Mouse (Mus musculus) forebrain, embryonic 10.5 days (tissue): ENCODE data around the gene Mapk11. TPM values are rescaled to one million over a fixed set of nuclear protein-coding genes. Genes with fewer than 3 reads are reported as not detected.

Source experiments
- DNase-seq: peaks from one replicate; pipeline ENCODE4 v3.0.0-alpha.2; 2017; ENCODE audit warnings: low spot score; ENCODE audit errors: extremely low spot score
- H3K27ac ChIP-seq: fragments of 300-500 bp; sonication (generic); 2 replicates; pipeline ENCODE4 v1.5.1; 2016; ENCODE audit warnings: mild to moderate bottlenecking
- H3K27me3 ChIP-seq: fragments of 300-500 bp; sonication (generic); 2 replicates; pipeline ENCODE4 v1.6.1; 2016; ENCODE audit warnings: mild to moderate bottlenecking; ENCODE audit not compliant: poor library complexity, severe bottlenecking
- H3K36me3 ChIP-seq: fragments of 300-500 bp; sonication (generic); replicated peaks from 2 replicates; pipeline ENCODE4 v1.6.1; 2016; ENCODE audit warnings: mild to moderate bottlenecking, moderate library complexity
- H3K4me1 ChIP-seq: fragments of 300-500 bp; sonication (generic); 2 replicates; pipeline ENCODE4 v1.6.1; 2016
- H3K4me3 ChIP-seq: fragments of 300-500 bp; sonication (generic); 2 replicates; pipeline ENCODE4 v1.5.1; 2016; ENCODE audit warnings: mild to moderate bottlenecking, moderate library complexity
- H3K9me3 ChIP-seq: fragments of 300-500 bp; sonication (generic); 2 replicates; pipeline ENCODE4 v1.6.1; 2016; ENCODE audit warnings: mild to moderate bottlenecking, moderate library complexity
- WGBS: fragments of 180-500 bp; shearing (Covaris S2); methylation state at CpG from one replicate; pipeline ENCODE4 v1.1.7; 2016; 5-methylcytosine and 5-hydroxymethylcytosine counted together
- polyA plus RNA-seq: library from polyadenylated mRNA; unstranded; fragments of >200 nt; fragmentation: Nextera tagmentation; extraction: Ambion mirVana; gene quantifications from 2 replicates; pipeline ENCODE4 v1.2.1, GENCODE M21; 2016

Gene Mapk11
- polyA plus RNA-seq = 35.7 and 36.3 TPM in 2 replicates

- under 1% methylated on average over 59 of the region's 61 CpGs for WGBS
- Histone ChIP-seq H3K36me3 (peaks cover 30% of the 10 kb centered on the region), H3K27ac (peak within 1 kb of the TSS; percentile 96), H3K4me3 (peak within 1 kb of the TSS; percentile 84), H3K9me3 (no peaks in the 10 kb centered on the region), H3K27me3 (peaks cover 47% of the 10 kb centered on the region), H3K4me1 (peaks cover 83% of the 10 kb centered on the region)
- peak; percentile 65 for DNase-seq
Measured at GRCm38 (mm10) chr15:89149271-89150040, at the start of gene Mapk11. Mapk11 (minus strand) TSS chr15:89149628.

GRCm38 (mm10) chr15:89197056-89197455, 47.6 kb upstream of the Mapk11 start:
- no peaks in the 10 kb centered on the region for H3K27me3 ChIP-seq
- peaks cover 2% of the 10 kb centered on the region; the same call in 1 of the 2 replicates for H3K9me3 ChIP-seq
- peaks cover 24% of the 10 kb centered on the region for H3K4me1 ChIP-seq
- H3K4me3 ChIP-seq = peak overlapping the region; percentile 96
- H3K27ac ChIP-seq = peak overlapping the region; percentile 99
- no peak for DNase-seq
- 75% methylated on average over 15 of the region's 15 CpGs for WGBS
- H3K36me3 ChIP-seq = peaks cover 14% of the 10 kb centered on the region

GRCm38 (mm10) chr15:89196313-89196706, 46.9 kb upstream of the Mapk11 start, which contains the start of gene Dennd6b:
Dennd6b (minus strand) TSS chr15:89196496.
- Histone ChIP-seq H3K36me3 (peaks cover 18% of the 10 kb centered on the region), H3K4me1 (peaks cover 24% of the 10 kb centered on the region), H3K4me3 (peak within 1 kb of the TSS; percentile 96), H3K27me3 (no peaks in the 10 kb centered on the region), H3K27ac (peak within 1 kb of the TSS; percentile 99), H3K9me3 (no peaks in the 10 kb centered on the region)
- under 1% methylated on average over 38 of the region's 38 CpGs for WGBS
- DNase-seq = peak; percentile 95

GRCm38 (mm10) chr15:89195690-89196312, 46.4 kb upstream of the Mapk11 start:
- Histone ChIP-seq H3K4me3 (peak overlapping the region; percentile 96), H3K36me3 (peaks cover 22% of the 10 kb centered on the region), H3K9me3 (no peaks in the 10 kb centered on the region), H3K27me3 (no peaks in the 10 kb centered on the region), H3K4me1 (peaks cover 24% of the 10 kb centered on the region), H3K27ac (peak overlapping the region; percentile 99)
- WGBS = under 1% methylated on average over 25 of the region's 25 CpGs
- peak; percentile 89 for DNase-seq

- DNase-seq = peak; percentile 56
- 24% methylated on average over 6 of the region's 6 CpGs for WGBS
- no peaks in the 10 kb centered on the region for H3K9me3 ChIP-seq
- peak overlapping the region; percentile 96 for H3K4me3 ChIP-seq
- H3K27me3 ChIP-seq = no peaks in the 10 kb centered on the region
- peaks cover 24% of the 10 kb centered on the region for H3K4me1 ChIP-seq
- peak overlapping the region; percentile 99 for H3K27ac ChIP-seq
- peaks cover 28% of the 10 kb centered on the region for H3K36me3 ChIP-seq
Measured at GRCm38 (mm10) chr15:89195261-89195681, 45.8 kb upstream of the Mapk11 start.

- peak overlapping the region; percentile 60; the same call in 1 of the 2 replicates for H3K27ac ChIP-seq
- H3K4me1 ChIP-seq = peaks cover 51% of the 10 kb centered on the region
- H3K27me3 ChIP-seq = no peaks in the 10 kb centered on the region; the same call in 1 of the 2 replicates
- H3K9me3 ChIP-seq = no peaks in the 10 kb centered on the region
- no peak overlapping the region for H3K4me3 ChIP-seq
- peaks cover 65% of the 10 kb centered on the region for H3K36me3 ChIP-seq
- 83% methylated on average over 5 of the region's 5 CpGs for WGBS
- DNase-seq = no peak
Measured at GRCm38 (mm10) chr15:89184937-89185227, 35.5 kb upstream of the Mapk11 start.

- no peak overlapping the region; the same call in 1 of the 2 replicates for H3K4me3 ChIP-seq
- DNase-seq = no peak
- WGBS = 35% methylated on average over 5 of the region's 5 CpGs
- H3K36me3 ChIP-seq = peaks cover 59% of the 10 kb centered on the region
- H3K9me3 ChIP-seq = no peaks in the 10 kb centered on the region
- H3K27me3 ChIP-seq = no peaks in the 10 kb centered on the region; the same call in 1 of the 2 replicates
- H3K4me1 ChIP-seq = peaks cover 56% of the 10 kb centered on the region
- H3K27ac ChIP-seq = peak overlapping the region; percentile 60
Measured at GRCm38 (mm10) chr15:89184141-89184936, 34.9 kb upstream of the Mapk11 start.

- Histone ChIP-seq H3K9me3 (no peaks in the 10 kb centered on the region), H3K36me3 (peaks cover 52% of the 10 kb centered on the region), H3K27me3 (no peaks in the 10 kb centered on the region; the same call in 1 of the 2 replicates), H3K4me1 (peaks cover 71% of the 10 kb centered on the region), H3K27ac (peak overlapping the region; percentile 62), H3K4me3 (no peak overlapping the region)
- no peak for DNase-seq
- WGBS = 87% methylated on average over 5 of the region's 5 CpGs
Measured at GRCm38 (mm10) chr15:89182842-89183241, 33.4 kb upstream of the Mapk11 start.

- 43% methylated on average over 6 of the region's 6 CpGs for WGBS
- peaks cover 48% of the 10 kb centered on the region for H3K36me3 ChIP-seq
- H3K27ac ChIP-seq = peak overlapping the region; percentile 62
Measured at GRCm38 (mm10) chr15:89182328-89182741, 32.9 kb upstream of the Mapk11 start.

GRCm38 (mm10) chr15:89181561-89182270, 32.3 kb upstream of the Mapk11 start:
- peak overlapping the region; percentile 83 for H3K4me3 ChIP-seq
- H3K36me3 ChIP-seq = peaks cover 48% of the 10 kb centered on the region
- WGBS = 73% methylated on average over 10 of the region's 10 CpGs
- no peaks in the 10 kb centered on the region for H3K9me3 ChIP-seq
- DNase-seq = no peak
- H3K27me3 ChIP-seq = no peaks in the 10 kb centered on the region; the same call in 1 of the 2 replicates
- H3K27ac ChIP-seq = peak overlapping the region; percentile 98
- peaks cover 82% of the 10 kb centered on the region for H3K4me1 ChIP-seq

More at GRCm38 (mm10) chr15:89182328-89182741, 32.9 kb upstream of the Mapk11 start:
- DNase-seq = no peak
- Histone ChIP-seq H3K27me3 (no peaks in the 10 kb centered on the region; the same call in 1 of the 2 replicates), H3K9me3 (no peaks in the 10 kb centered on the region), H3K4me1 (peaks cover 76% of the 10 kb centered on the region), H3K4me3 (0 out of 2 replicates have a peak overlapping the region, but pooled peaks have one; percentile 5)

- Histone ChIP-seq H3K27me3 (no peaks in the 10 kb centered on the region; the same call in 1 of the 2 replicates), H3K27ac (peak within 1 kb of the TSS; percentile 98), H3K4me3 (peak within 1 kb of the TSS; percentile 83), H3K9me3 (no peaks in the 10 kb centered on the region), H3K4me1 (peaks cover 92% of the 10 kb centered on the region), H3K36me3 (peaks cover 38% of the 10 kb centered on the region)
- peak; percentile 88 for DNase-seq
- WGBS = under 1% methylated on average over 67 of the region's 72 CpGs
Measured at GRCm38 (mm10) chr15:89180571-89181229, 31.3 kb upstream of the Mapk11 start, which contains the start of gene Plxnb2. Plxnb2 (minus strand) TSS chr15:89180788.
